Mouse (Mus musculus) small intestine, adult 2 months (tissue): ENCODE data around the gene Rfx3.

Source experiments
- CTCF ChIP-seq: fragments of 200-500 bp; IDR thresholded peaks from 2 replicates; pipeline ENCODE4 v1.5.1; 2012; ENCODE audit warnings: low read depth, mild to moderate bottlenecking, control low read depth, inconsistent platforms, low read length, moderate library complexity, mixed read lengths; ENCODE audit not compliant: insufficient replicate concordance, insufficient read length; ENCODE audit errors: extremely low read depth
- POLR2A ChIP-seq: fragments of 200-500 bp; IDR thresholded peaks from 2 replicates; pipeline ENCODE4 v1.6.1; 2012; ENCODE audit warnings: low read depth, mild to moderate bottlenecking, control low read depth, inconsistent platforms, low read length, moderate library complexity

DNA sequence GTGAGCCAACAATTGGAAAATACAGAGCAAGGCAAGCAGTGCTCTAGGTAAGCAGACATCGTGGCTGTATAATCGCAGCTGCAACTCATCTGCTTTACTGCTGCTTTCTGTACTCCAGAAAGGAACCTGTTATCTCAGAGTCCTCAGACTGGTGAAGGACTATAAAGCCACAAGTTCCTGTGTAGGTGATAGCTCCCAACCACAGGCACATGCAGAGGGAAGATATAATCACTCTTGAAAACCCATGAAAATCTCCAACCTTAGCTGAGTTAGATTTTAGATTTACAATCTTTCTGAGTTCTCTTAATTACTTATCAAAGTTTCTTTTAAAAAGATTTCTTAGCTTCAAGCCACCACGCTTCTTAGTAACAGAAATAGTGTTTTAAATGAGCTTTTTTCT lies 84.6 kb downstream of the Rfx3 start:
- TF ChIP-seq CTCF = no peak
- TF ChIP-seq POLR2A = no peak
